Mouse (Mus musculus) adrenal gland, postnatal 14 days (tissue): ENCODE results near the gene Igfbp6. TPM values are rescaled to one million over a fixed set of nuclear protein-coding genes. Genes with fewer than 3 reads are reported as not detected.

Experiments
- DNase-seq: peaks from one replicate; pipeline ENCODE4 v3.0.0; 2021; ENCODE audit warnings: mixed read lengths
- total RNA-seq: library from RNA; stranded (reverse); gene quantifications from 2 replicates; pipeline ENCODE4 v1.2.3, GENCODE M21; 2021

Igfbp6 gene
- total RNA-seq, 1 experiment from 2014 or later = 45.7 TPM

DNA sequence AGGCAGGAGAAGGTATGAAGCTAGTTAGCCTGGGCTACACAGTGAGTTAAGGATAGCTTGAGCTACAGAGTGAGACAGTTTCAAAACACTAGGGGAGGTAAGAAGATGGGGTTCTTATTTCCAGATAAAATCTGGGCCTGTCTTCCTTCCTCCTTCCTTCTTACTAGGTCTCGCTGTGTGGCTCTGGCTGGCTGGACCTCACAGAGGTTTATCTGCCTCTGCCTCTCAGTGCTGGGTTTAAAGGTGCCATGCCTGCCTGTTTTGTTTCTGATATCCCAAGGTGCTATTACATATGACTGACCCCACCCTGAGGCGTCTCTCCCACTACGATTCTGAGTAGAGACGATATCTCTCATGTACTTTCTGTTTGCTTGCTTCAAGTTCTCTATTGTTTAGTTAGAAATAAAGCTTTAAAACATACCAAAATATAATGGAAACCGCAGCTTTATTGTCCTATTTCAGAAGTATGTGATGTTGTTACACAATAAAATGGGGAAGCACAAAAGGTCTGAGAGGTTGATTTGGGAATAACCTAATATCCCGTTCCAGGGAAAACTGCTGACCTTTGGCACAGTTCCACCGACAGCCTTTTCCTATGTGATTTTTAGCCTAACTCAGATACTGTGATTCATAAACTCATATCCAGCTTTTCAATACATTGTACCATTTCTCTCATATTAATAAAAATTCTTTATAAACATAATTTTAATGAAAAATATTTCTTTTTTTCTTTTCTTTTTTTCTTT, 32.6 kb downstream of the Igfbp6 start:
- DNase-seq = peak; percentile 54

DNA sequence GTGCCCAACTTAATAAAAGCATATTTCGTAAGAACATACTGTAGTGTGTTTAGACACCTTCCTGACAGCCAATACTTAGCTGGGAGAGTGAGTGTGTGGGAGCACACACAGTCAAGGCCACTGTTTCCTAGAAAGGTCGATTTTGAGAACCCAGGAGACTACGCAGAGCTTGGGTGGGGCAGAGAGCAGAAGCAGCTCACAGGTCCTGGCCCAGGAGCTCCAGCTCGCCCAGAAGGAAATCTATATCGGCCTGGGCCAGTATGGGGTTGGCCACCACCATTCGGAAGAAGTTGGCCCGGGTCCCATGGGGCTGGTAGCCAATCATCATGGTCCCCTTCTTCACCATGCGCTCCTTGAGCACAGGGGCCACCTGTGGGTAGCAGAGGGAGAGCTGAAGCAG, 33.3 kb downstream of the Igfbp6 start:
- DNase-seq = no peak

DNA sequence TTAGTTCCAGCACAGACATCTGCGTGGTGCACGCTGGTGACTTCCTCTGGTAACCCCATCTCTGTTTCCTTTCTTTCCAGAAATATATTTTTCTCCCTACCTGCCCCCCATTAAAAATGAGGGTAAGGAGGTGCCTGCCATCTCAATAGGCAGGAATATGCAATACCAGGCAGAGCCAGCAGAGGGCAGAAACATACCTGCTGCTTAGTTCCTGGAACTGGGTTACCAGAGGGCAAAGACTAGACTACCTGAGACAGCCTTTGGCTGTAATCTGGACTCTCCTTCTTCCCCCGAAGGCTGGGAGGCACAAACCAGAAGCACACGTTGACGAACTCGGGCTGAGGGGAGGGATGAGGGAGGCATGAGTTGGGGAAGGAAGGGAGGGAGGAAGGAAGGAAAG, 34.1 kb downstream of the Igfbp6 start:
- DNase-seq = peak; percentile 83

DNA sequence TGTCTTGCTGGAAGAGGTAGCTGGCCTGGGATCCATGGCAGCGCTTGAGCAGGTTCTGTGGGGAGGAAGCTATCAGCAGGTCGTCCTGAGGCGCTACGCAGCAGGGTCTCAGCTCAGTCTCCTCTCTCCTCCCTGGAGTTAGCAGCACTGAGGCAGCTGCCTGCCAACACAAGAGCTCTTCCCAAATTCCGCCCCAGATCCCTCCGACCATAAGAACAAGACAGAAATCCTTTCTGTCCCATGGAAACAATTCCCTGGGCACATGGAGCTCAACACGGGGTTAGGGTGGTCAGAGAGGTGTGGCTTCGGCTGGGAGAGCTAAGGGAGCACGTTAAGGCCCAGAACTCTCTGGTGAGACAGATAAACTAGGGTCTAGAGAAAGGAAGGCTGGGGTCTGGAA, 34.9 kb downstream of the Igfbp6 start:
- no peak for DNase-seq

DNA sequence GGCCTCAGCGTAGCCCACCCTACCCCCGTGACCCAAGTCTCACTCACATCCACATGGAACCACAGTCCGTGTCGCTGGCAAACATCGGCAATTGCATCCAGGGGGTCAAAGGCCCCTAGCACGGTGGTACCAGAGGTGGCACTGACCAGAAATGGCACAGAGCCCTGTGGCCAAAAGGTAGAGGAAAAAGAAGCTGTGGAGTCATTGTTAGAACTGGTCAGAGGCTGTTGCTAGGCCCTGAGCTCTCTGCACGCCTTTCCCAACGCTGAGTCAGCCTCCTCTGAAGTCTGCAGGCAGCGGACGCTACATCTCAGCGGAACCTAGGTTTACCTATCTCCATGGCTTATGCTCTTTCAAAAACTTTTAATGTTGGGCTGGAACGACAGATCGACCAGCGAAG, 35.8 kb downstream of the Igfbp6 start:
- no peak for DNase-seq

DNA sequence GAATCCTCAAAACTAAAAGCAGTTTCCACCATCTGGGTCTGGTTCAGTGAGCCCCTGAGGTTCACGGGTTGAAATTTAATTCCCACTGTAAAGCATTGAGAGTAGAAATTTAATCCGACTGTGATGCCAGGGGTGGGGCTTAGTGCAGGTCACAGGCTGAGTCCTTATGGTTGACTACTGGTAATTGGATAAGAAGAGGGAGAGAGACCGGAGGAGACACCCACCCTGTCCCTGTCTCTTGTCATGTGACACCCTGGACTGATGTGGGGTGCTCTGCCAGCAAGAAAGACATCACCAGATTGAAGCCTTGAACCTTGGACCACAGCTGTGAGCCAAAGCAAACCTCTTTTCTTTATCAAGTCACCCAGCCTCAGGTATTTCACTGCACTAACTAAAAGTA, 38.9 kb downstream of the Igfbp6 start:
- DNase-seq = no peak

DNA sequence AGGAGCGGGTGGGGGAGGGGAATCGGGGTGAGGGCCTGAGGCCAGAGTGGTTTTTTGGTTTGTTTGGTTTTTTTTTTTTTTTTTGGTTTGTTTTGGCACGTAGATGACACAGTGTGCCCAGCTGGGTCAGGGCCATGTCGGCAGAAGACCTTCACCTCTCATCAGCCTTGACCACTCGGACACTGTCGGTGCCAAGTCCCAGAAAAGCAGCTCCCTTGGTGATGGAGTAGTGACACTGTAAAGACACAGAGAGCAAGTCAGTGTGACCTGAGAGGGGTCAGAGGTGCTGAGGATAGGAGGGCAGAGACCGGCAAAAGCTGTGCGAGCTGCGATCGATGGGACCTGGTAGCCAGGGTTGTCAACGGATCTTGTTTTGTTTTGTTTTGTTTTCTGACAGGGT, 42.1 kb downstream of the Igfbp6 start:
- peak; percentile 54 for DNase-seq

DNA sequence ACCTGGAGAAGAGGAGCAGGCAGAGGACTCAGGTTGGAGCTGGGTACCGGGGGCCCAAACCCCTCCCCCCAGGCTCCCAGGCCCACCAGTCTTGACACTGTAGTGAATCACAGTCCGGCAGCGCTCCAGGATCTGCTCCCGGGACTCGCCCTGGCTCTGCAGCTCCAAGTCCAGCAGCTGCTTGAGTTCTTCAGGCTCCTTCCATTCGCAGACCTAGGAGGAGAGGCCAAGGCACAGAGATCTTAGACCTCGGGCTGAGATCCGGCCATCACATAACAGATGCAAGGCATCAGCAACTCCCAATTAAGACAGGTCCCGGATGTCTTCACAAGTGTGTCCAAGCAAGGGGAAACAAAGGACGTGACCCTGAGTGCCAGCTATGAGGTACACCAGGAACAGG, 43.9 kb downstream of the Igfbp6 start:
- DNase-seq = no peak

DNA sequence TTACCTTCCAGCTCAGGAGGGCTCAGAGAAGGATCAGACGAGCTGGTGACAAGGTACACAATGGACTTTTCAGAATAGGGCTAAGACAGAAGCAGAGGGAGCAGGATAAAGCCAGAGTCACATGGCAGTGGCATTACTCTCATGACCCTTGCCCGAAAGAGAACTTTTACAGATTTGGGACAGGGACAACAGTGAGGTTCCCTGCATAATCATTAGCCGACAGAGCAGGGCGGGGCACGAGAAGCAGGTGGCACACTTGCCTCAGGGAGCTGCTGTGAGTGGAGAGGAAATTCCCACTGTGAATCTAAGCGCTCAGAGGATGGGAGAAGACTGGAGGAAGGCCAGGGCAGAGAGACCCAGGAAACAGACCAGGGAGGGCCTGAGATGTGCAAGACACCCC, 44.7 kb downstream of the Igfbp6 start:
- no peak for DNase-seq

DNA sequence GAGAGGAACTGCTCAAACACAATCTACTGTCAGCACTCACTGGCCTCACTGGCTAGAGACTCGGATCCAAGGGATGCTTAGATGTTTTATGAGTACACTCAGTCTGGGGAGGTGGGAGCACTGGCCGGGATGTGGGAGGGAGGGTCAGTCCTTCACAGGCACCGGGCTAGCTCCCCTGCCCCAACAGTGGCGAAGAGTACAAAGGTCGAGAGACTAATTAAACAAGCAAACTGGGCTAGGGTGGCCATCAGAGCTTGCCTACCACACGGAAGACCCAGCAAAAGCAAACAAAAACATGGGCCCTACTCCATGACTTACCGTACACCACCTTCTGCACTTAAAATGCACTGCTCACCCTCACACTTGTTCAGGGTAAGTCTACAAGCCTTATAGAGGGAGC, 47.5 kb downstream of the Igfbp6 start:
- DNase-seq = no peak

DNA sequence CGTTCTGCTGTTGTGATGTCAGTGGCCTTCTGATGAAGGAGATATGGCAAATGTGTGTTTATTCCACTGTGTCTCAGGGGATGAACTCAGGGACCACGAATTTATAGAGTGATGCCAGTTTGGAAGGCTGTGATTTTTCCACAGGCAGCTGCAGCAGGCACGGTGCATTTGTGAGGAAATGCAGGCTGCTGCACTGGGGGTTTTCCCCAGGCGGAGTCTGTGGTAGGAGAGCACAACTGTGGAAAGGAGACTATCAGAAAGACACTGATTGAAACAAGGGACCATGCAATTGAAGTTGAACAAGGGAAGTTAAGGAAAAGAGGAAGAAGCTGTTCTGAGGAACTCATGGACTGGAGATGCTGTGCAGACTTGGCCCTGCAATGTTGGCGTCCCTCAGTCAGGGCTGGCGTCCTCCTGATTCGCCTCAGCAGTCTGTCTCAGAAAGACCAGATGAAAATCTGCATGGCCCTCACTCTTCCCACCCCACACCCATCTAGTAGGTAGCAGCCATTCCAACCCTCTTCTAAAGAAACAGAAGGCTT, 48.2 kb downstream of the Igfbp6 start:
- DNase-seq = no peak

DNA sequence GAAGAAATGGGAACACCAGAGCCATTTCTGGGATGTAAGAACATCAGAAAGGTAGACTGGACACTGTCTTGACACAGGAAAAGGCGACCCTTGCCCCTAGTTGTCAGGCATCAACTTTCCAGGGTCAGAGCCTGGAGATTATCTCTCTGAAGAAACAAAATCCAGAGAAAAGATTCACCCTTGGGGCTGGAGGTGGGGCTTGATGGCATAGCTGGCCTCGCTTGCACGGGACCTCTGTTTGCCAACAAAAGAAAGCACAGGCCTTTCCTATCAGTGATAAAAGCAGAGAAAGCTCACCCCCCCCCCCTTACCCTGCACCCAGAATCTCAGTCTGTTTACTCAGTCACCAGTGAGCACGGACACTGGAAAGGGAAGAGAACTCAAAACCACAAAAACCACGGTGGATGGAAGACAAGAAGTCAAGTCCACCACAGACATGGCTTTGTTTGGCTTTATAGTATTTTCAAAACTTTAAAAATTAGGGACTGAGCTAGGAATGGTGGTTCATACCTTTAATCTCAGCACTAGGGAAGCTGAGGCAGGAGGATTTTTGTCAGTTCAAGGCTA, 48.7 kb downstream of the Igfbp6 start:
- DNase-seq = no peak

DNA sequence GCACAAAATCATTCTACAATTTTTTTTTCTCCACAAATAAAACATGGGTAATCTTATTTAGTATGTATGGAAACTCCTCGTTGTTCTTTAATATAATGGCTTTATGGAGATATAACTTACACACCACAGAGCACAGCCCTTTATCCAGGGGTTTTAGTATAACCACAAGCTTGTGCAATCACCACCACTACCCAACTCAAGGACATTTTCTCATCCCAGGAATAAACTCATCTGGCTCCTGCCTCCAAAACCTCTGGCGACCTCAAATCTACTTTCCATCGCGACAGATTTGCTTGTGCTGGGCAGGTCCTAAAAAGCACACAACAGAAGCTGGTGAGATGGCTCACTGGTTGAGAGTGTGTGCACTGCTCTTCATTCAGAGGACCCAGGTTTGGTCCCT, 49.5 kb downstream of the Igfbp6 start:
- DNase-seq = no peak

DNA sequence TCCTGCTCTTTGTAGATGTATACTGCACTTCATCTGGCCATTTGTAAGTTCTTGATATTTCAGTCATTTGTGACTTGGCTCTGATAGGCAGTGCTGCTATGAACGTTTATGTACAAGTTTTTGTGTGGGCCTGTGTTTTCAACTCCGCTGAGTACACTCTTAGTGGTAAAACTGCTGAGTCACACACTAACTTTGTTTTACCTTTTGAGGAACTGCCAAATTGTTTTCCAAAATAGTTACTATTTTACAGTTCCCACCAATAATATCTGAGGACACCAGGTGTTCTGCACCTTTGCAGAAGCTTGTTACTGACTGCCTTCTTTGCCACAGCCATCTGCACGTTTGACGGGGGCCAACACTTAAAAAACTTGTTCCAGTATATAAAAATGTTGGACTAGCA, 50.3 kb downstream of the Igfbp6 start:
- no peak for DNase-seq

DNA sequence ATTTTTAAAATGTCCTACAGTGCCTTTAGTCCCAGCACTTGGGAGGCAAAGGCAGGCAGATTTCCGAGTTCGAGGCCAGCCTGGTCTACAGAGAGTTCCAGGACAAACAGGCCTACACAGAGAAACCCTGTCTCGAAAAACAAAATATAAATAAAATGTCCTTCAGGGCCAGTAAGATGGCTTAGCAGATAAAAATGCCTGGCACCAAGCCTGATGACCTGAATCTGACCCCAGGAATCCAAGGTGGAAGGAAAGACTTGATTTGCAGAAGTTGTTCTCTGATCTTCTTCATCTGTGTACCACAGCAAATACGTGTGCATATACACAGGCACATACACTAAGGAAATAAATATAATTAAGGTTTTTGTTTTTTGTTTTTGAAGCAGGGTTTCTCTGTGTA, 51.2 kb downstream of the Igfbp6 start:
- DNase-seq = peak; percentile 55

DNA sequence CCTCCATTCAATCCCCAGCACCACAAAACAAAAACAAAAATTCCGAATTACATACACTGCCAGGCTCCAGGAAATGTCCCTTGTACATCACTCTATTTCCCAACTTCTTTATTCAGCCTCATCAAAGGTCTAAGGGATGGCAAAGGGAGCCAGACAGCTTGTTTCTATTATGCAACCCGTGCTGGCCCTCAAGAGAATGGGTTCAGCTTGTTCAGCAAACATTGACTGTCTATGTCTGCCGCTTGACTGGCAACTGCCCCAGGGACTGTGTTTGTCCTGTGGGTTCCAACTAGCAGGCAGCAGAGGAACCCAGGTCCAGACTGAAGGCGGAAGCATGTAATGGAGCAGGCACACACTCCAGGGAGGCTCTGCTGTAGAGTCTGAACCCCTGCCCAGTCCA, 54.7 kb downstream of the Igfbp6 start:
- no peak for DNase-seq

Other genes starting within 250 kb of the Igfbp6 start
- gene Krt4, start 219.6 kb upstream of the Igfbp6 start, total RNA-seq = 0.15 TPM in 1 of 2 replicates, not detected in the other
- 3.7 and 3.9 TPM in 2 replicates for gene Krt79, start 204.0 kb upstream of the Igfbp6 start, total RNA-seq
- not detected in 2 replicates for gene Krt78, start 190.1 kb upstream of the Igfbp6 start, total RNA-seq
- 1.5 and 14.6 TPM in 2 replicates for gene Krt8, start 139.9 kb upstream of the Igfbp6 start, total RNA-seq
- gene Krt18, start 116.2 kb upstream of the Igfbp6 start, total RNA-seq = 2.4 and 11.6 TPM in 2 replicates
- 224 and 250 TPM in 2 replicates for gene Eif4b, start 70.6 kb upstream of the Igfbp6 start, total RNA-seq
- 83.0 and 121 TPM in 2 replicates for gene Tns2, start 43.9 kb upstream of the Igfbp6 start, total RNA-seq
- 23.3 and 30.8 TPM in 2 replicates for gene Spryd3, start 8.1 kb upstream of the Igfbp6 start, total RNA-seq
- gene Soat2, start 6.2 kb downstream of the Igfbp6 start, total RNA-seq = 0.26 and 4.7 TPM in 2 replicates
- 58.4 and 83.0 TPM in 2 replicates for gene Zfp740, start 58.9 kb downstream of the Igfbp6 start, total RNA-seq
- 115 and 120 TPM in 2 replicates for gene Csad, start 60.4 kb downstream of the Igfbp6 start, total RNA-seq
- gene Itgb7, start 87.6 kb downstream of the Igfbp6 start, total RNA-seq = 3.0 and 18.4 TPM in 2 replicates
- 25.5 and 27.8 TPM in 2 replicates for gene Rarg, start 113.2 kb downstream of the Igfbp6 start, total RNA-seq
- gene Gm9918, start 126.2 kb downstream of the Igfbp6 start, total RNA-seq = not detected in 2 replicates
- gene Mfsd5, start 135.1 kb downstream of the Igfbp6 start, total RNA-seq = 29.9 and 34.3 TPM in 2 replicates
- gene Espl1, start 151.9 kb downstream of the Igfbp6 start, total RNA-seq = 6.6 and 10.7 TPM in 2 replicates
- 330 and 361 TPM in 2 replicates for gene Pfdn5, start 181.8 kb downstream of the Igfbp6 start, total RNA-seq
- 52.7 and 59.2 TPM in 2 replicates for gene Myg1, start 187.3 kb downstream of the Igfbp6 start, total RNA-seq
- gene Aaas, start 206.4 kb downstream of the Igfbp6 start, total RNA-seq = 22.5 and 23.2 TPM in 2 replicates
- gene Sp7, start 222.8 kb downstream of the Igfbp6 start, total RNA-seq = not detected in 2 replicates